Mouse (Mus musculus) MEL (cell line): ENCODE data around the gene Rab37. TPM values are rescaled to one million over a fixed set of nuclear protein-coding genes. Genes with fewer than 3 reads are reported as not detected.
A peak's percentile ranks its signal among the peaks of the same experiment; 100 is the strongest.

Experiments used
- DNase-seq: peaks from one replicate; pipeline ENCODE4 v3.0.0; 2011; ENCODE audit warnings: low read depth, low spot score
- H3K27ac ChIP-seq: 2 replicates; pipeline ENCODE4 v1.5.1; 2012; ENCODE audit warnings: low read depth, mild to moderate bottlenecking, control low read depth, low read length, moderate library complexity; ENCODE audit not compliant: control insufficient read depth
- H3K27me3 ChIP-seq, 2 experiments: fragments of 150-350 bp in 1 of 2; sonication (generic) in 1 of 2; 2 replicates each; pipeline ENCODE4 v1.6.1; 2012; ENCODE audit warnings: low read length in 2 of 2, mild to moderate bottlenecking in 2 of 2, improper control_type of control experiment in 1 of 2, moderate library complexity in 1 of 2; ENCODE audit not compliant: insufficient read depth in 2 of 2, control insufficient read depth in 1 of 2
- H3K36me3 ChIP-seq, 2 experiments: 2 replicates each; pipeline ENCODE4 v1.6.1; 2012 to 2014; ENCODE audit warnings: low read length in 2 of 2, improper control_type of control experiment in 1 of 2, inconsistent platforms in 1 of 2, mild to moderate bottlenecking in 1 of 2; ENCODE audit not compliant: insufficient read depth in 2 of 2, control insufficient read depth in 1 of 2
- H3K4me1 ChIP-seq, 2 experiments: fragments of 150-350 bp in 1 of 2; sonication (generic) in 1 of 2; 2 replicates each; pipeline ENCODE4 v1.6.1; 2012; ENCODE audit warnings: low read length in 2 of 2, improper control_type of control experiment in 1 of 2, mild to moderate bottlenecking in 1 of 2; ENCODE audit not compliant: insufficient read depth in 2 of 2, control insufficient read depth in 1 of 2
- H3K4me3 ChIP-seq, 2 experiments: fragments of 150-350 bp in 1 of 2; sonication (generic) in 1 of 2; 2 replicates each; pipeline ENCODE4 v1.5.1; 2012; ENCODE audit warnings: low read depth in 2 of 2, low read length in 2 of 2, mild to moderate bottlenecking in 2 of 2, moderate library complexity in 2 of 2, control low read depth in 1 of 2, improper control_type of control experiment in 1 of 2; ENCODE audit not compliant: control insufficient read depth in 1 of 2, insufficient read depth in 1 of 2
- H3K79me2 ChIP-seq: 2 replicates; pipeline ENCODE4 v1.6.1; 2012; ENCODE audit warnings: mild to moderate bottlenecking, low read length, moderate library complexity; ENCODE audit not compliant: control insufficient read depth, poor library complexity, insufficient read depth
- H3K9ac ChIP-seq: 2 replicates; pipeline ENCODE4 v1.6.1; 2012; ENCODE audit warnings: low read depth, mild to moderate bottlenecking, control low read depth, low read length, moderate library complexity; ENCODE audit not compliant: control insufficient read depth, poor library complexity, severe bottlenecking
- H3K9me3 ChIP-seq: fragments of 150-350 bp; sonication (generic); replicated peaks from 2 replicates; pipeline ENCODE4 v1.6.1; 2012; ENCODE audit warnings: mild to moderate bottlenecking, low read length, improper control_type of control experiment, moderate library complexity; ENCODE audit not compliant: insufficient read depth
- BHLHE40 ChIP-seq: IDR thresholded peaks from 2 replicates; pipeline ENCODE4 v1.6.1; 2012; ENCODE audit warnings: low read depth, mild to moderate bottlenecking, inconsistent platforms, low read length, improper control_type of control experiment, borderline replicate concordance
- CHD1 ChIP-seq: IDR thresholded peaks from 2 replicates; pipeline ENCODE4 v1.6.1; 2012; ENCODE audit warnings: low read depth, mild to moderate bottlenecking, inconsistent platforms, low read length, improper control_type of control experiment
- CTCF ChIP-seq, 3 experiments: IDR thresholded peaks in 2 of 3; conservative IDR thresholded peaks in 1 of 3; 2 replicates each; pipeline ENCODE4 v1.5.1; 2011 to 2012; ENCODE audit warnings: low read length in 3 of 3, low read depth in 2 of 3, mild to moderate bottlenecking in 2 of 3, improper control_type of control experiment in 1 of 3, inconsistent platforms in 1 of 3, mixed read lengths in 1 of 3, moderate library complexity in 1 of 3; ENCODE audit not compliant: control insufficient read depth in 1 of 3, insufficient read depth in 1 of 3, poor library complexity in 1 of 3, severe bottlenecking in 1 of 3
- E2F4 ChIP-seq: IDR thresholded peaks from 2 replicates; pipeline ENCODE4 v1.6.1; 2011; ENCODE audit warnings: low read depth, low read length, improper control_type of control experiment, borderline replicate concordance
- ELF1 ChIP-seq: IDR thresholded peaks from 2 replicates; pipeline ENCODE4 v1.6.1; 2014; ENCODE audit warnings: low read depth, mild to moderate bottlenecking, inconsistent platforms, low read length, improper control_type of control experiment, moderate library complexity
- EP300 ChIP-seq, 2 experiments: IDR thresholded peaks; 2 replicates each; pipeline ENCODE4 v1.6.1; 2011; ENCODE audit warnings: improper control_type of control experiment in 2 of 2, low read length in 2 of 2, low read depth in 1 of 2, mild to moderate bottlenecking in 1 of 2
- ETS1 ChIP-seq: IDR thresholded peaks from 2 replicates; pipeline ENCODE4 v1.6.1; 2012; ENCODE audit warnings: low read depth, mild to moderate bottlenecking, inconsistent platforms, low read length, improper control_type of control experiment, moderate library complexity
- GABPA ChIP-seq: IDR thresholded peaks from 2 replicates; pipeline ENCODE4 v1.6.1; 2012; ENCODE audit warnings: low read depth, mild to moderate bottlenecking, inconsistent platforms, low read length, improper control_type of control experiment, moderate library complexity
- GATA1 ChIP-seq: IDR thresholded peaks from 2 replicates; pipeline ENCODE4 v1.6.1; 2011; ENCODE audit warnings: low read depth, low read length, improper control_type of control experiment
- HCFC1 ChIP-seq: IDR thresholded peaks from 2 replicates; pipeline ENCODE4 v1.6.1; 2012; ENCODE audit warnings: low read depth, mild to moderate bottlenecking, inconsistent platforms, low read length, improper control_type of control experiment, moderate library complexity
- JUND ChIP-seq: IDR thresholded peaks from 2 replicates; pipeline ENCODE4 v1.6.1; 2011; ENCODE audit warnings: low read depth, mild to moderate bottlenecking, improper control_type of control experiment, low read length
- MAFK ChIP-seq: IDR thresholded peaks from 2 replicates; pipeline ENCODE4 v1.6.1; 2011; ENCODE audit warnings: low read depth, mild to moderate bottlenecking, low read length, improper control_type of control experiment, borderline replicate concordance
- MAZ ChIP-seq: IDR thresholded peaks from 2 replicates; pipeline ENCODE4 v1.6.1; 2012; ENCODE audit warnings: low read depth, mild to moderate bottlenecking, inconsistent platforms, low read length, improper control_type of control experiment
- MEF2A ChIP-seq: IDR thresholded peaks from 2 replicates; pipeline ENCODE4 v1.6.1; 2014; ENCODE audit warnings: low read depth, mild to moderate bottlenecking, inconsistent platforms, low read length, improper control_type of control experiment; ENCODE audit not compliant: poor library complexity, insufficient replicate concordance, severe bottlenecking; ENCODE audit errors: extremely low read depth
- MXI1 ChIP-seq: IDR thresholded peaks from 2 replicates; pipeline ENCODE4 v1.6.1; 2011; ENCODE audit warnings: mild to moderate bottlenecking, low read depth, low read length, improper control_type of control experiment
- MYB ChIP-seq: IDR thresholded peaks from 2 replicates; pipeline ENCODE4 v1.6.1; 2011; ENCODE audit warnings: mild to moderate bottlenecking, low read depth, low read length, improper control_type of control experiment
- MYC ChIP-seq: IDR thresholded peaks from 2 replicates; pipeline ENCODE4 v1.6.1; 2011; ENCODE audit warnings: low read depth, mild to moderate bottlenecking, low read length, improper control_type of control experiment, moderate library complexity
- NELFE ChIP-seq: IDR thresholded peaks from 2 replicates; pipeline ENCODE4 v1.6.1; 2011; ENCODE audit warnings: low read depth, low read length, improper control_type of control experiment
- POLR2A ChIP-seq, 2 experiments: IDR thresholded peaks; 2 replicates each; pipeline ENCODE4 v1.6.1; 2011 to 2012; ENCODE audit warnings: low read length in 2 of 2, mild to moderate bottlenecking in 2 of 2, control low read depth in 1 of 2, improper control_type of control experiment in 1 of 2, low read depth in 1 of 2, moderate library complexity in 1 of 2; ENCODE audit not compliant: control insufficient read depth in 1 of 2, insufficient read depth in 1 of 2, poor library complexity in 1 of 2
- POLR2AphosphoS2 ChIP-seq: IDR thresholded peaks from 2 replicates; pipeline ENCODE4 v1.6.1; 2011; ENCODE audit warnings: low read length, improper control_type of control experiment
- POLR2AphosphoS5 ChIP-seq: IDR thresholded peaks from 2 replicates; pipeline ENCODE4 v1.6.1; 2012; ENCODE audit warnings: low read depth, borderline replicate concordance, mild to moderate bottlenecking, inconsistent platforms, low read length, moderate library complexity, mixed read lengths
- RAD21 ChIP-seq: IDR thresholded peaks from 2 replicates; pipeline ENCODE4 v1.6.1; 2011; ENCODE audit warnings: mild to moderate bottlenecking, low read depth, low read length, improper control_type of control experiment
- RCOR1 ChIP-seq: IDR thresholded peaks from 2 replicates; pipeline ENCODE4 v1.6.1; 2012; ENCODE audit warnings: low read depth, mild to moderate bottlenecking, inconsistent platforms, low read length, improper control_type of control experiment
- SIN3A ChIP-seq: IDR thresholded peaks from 2 replicates; pipeline ENCODE4 v1.6.1; 2012; ENCODE audit warnings: low read length, improper control_type of control experiment, inconsistent platforms
- SMC3 ChIP-seq: IDR thresholded peaks from 2 replicates; pipeline ENCODE4 v1.6.1; 2011; ENCODE audit warnings: low read depth, low read length, improper control_type of control experiment
- TAL1 ChIP-seq: IDR thresholded peaks from 2 replicates; pipeline ENCODE4 v1.6.1; 2012; ENCODE audit warnings: mild to moderate bottlenecking, inconsistent platforms, low read length, moderate library complexity, mixed read lengths
- TCF12 ChIP-seq: IDR thresholded peaks from 2 replicates; pipeline ENCODE4 v1.6.1; 2014; ENCODE audit warnings: low read depth, mild to moderate bottlenecking, inconsistent platforms, low read length, improper control_type of control experiment, moderate library complexity
- UBTF ChIP-seq: IDR thresholded peaks from 2 replicates; pipeline ENCODE4 v1.6.1; 2012; ENCODE audit warnings: low read depth, mild to moderate bottlenecking, inconsistent platforms, low read length, improper control_type of control experiment, moderate library complexity, borderline replicate concordance; ENCODE audit not compliant: insufficient read depth
- USF1 ChIP-seq: IDR thresholded peaks from 2 replicates; pipeline ENCODE4 v1.6.1; 2014; ENCODE audit warnings: low read depth, mild to moderate bottlenecking, inconsistent platforms, low read length, improper control_type of control experiment, moderate library complexity
- ZC3H11A ChIP-seq: IDR thresholded peaks from 2 replicates; pipeline ENCODE4 v1.6.1; 2012; ENCODE audit warnings: low read depth, mild to moderate bottlenecking, inconsistent platforms, low read length, improper control_type of control experiment
- ZMIZ1 ChIP-seq: IDR thresholded peaks from 2 replicates; pipeline ENCODE4 v1.6.1; 2012; ENCODE audit warnings: low read depth, mild to moderate bottlenecking, inconsistent platforms, low read length, improper control_type of control experiment, moderate library complexity
- ZNF384 ChIP-seq: IDR thresholded peaks from 2 replicates; pipeline ENCODE4 v1.6.1; 2012; ENCODE audit warnings: low read depth, mild to moderate bottlenecking, inconsistent platforms, low read length, improper control_type of control experiment
- polyA plus RNA-seq, 2 experiments: library from polyadenylated mRNA; stranded (reverse) in 1 of 2; unstranded in 1 of 2; fragments of >175 nt in 1 of 2; fragments of >200 nt in 1 of 2; gene quantifications; 2 replicates each; pipeline versions ENCODE4 v1.2.1 to v1.2.4; 2012; ENCODE audit warnings: low replicate concordance in 2 of 2, low read depth in 1 of 2; ENCODE audit not compliant: insufficient read length in 2 of 2, insufficient read depth in 1 of 2, missing spikeins in 1 of 2
- total RNA-seq: library from RNA; depleted of rRNA; stranded (reverse); fragments of 300-350 nt; gene quantifications from 2 replicates; pipeline ENCODE4 v1.2.3, GENCODE M21; 2012

Rab37 gene
- total and polyA plus RNA-seq, 3 experiments, result 14.6 to 20.6 TPM; not detected in 1

DNA sequence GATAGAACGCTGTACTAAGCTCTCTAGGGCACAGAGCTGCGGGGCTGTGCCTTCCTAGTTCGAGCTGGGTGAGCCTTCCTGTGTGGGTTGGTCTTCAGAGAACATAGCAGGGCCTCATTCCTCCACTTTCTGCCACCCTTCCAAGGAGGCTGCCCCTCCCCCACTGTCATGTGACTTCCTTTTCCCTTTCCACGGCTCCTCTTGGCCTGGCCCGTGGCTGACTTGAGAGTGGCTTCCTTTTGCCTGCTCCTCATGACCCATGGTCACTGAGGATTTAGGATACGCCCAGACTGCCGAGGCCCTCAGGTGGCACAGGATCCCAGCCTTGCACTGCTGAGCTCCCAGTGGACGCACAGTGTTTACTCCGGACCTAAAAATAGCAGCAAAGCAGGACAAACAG lies 100.9 kb downstream of the Rab37 start (continued):
- TF ChIP-seq SMC3, result no peak
- TF ChIP-seq ETS1, result peak; percentile 41; the same call in 1 of the 2 replicates
- no peak for TF ChIP-seq TCF12
- TF ChIP-seq ZC3H11A, result no peak
- TF ChIP-seq NELFE, result no peak
- TF ChIP-seq USF1, result peak; percentile 96
- TF ChIP-seq E2F4, result no peak
- TF ChIP-seq POLR2A (IDR thresholded peaks at IDR 0.05; ENCODE audit: control insufficient read depth in 1 of 2, insufficient read depth in 1 of 2, low read depth in 1 of 2, low read length in 2 of 2, poor library complexity in 1 of 2), result no peak
- no peak for TF ChIP-seq CHD1
- no peak for TF ChIP-seq JUND
- no peak for TF ChIP-seq ZNF384
- TF ChIP-seq MYC, result peak; percentile 29; the same call in 1 of the 2 replicates
- no peak for TF ChIP-seq MAFK
- TF ChIP-seq RCOR1, result no peak
- TF ChIP-seq EP300 (IDR thresholded peaks at IDR 0.05; ENCODE audit: low read depth in 1 of 2, low read length in 2 of 2), result peak in 1 of 2 experiments; percentile 50; a peak in 1 of 4 replicates
- TF ChIP-seq SIN3A, result peak; percentile 41; the same call in 1 of the 2 replicates

- peaks cover 6 to 68% of the 10 kb centered on the region in 2 experiments for H3K36me3 ChIP-seq
- peaks cover 18% of the 10 kb centered on the region; the same call in 1 of the 2 replicates for H3K79me2 ChIP-seq
- DNase-seq, result peak; percentile 49
- H3K27me3 ChIP-seq, result no peaks in the 10 kb centered on the region
- TF ChIP-seq JUND (no peak), RAD21 (no peak), ZNF384 (no peak), E2F4 (no peak), NELFE (no peak), ZC3H11A (0 out of 2 replicates have a peak, but pooled peaks have one; percentile 6), GATA1 (peak; percentile 97), POLR2A (IDR thresholded peaks at IDR 0.05; ENCODE audit: control insufficient read depth in 1 of 2, insufficient read depth in 1 of 2, low read depth in 1 of 2, low read length in 2 of 2, poor library complexity in 1 of 2) (peak in 1 of 2 experiments; percentile 40; a peak in 1 of 4 replicates), CTCF (IDR thresholded peaks at IDR 0.05 in 2 of 3, conservative IDR thresholded peaks at IDR 0.05 in 1 of 3; ENCODE audit: control insufficient read depth in 1 of 3, insufficient read depth in 1 of 3, low read depth in 2 of 3, low read length in 3 of 3, poor library complexity in 1 of 3, severe bottlenecking in 1 of 3) (no peak), POLR2AphosphoS5 (no peak), TCF12 (peak; percentile 87), MXI1 (no peak), TAL1 (0 out of 2 replicates have a peak, but pooled peaks have one; percentile 30), GABPA (no peak), MAZ (peak; percentile 59; the same call in 1 of the 2 replicates), ELF1 (no peak), POLR2AphosphoS2 (no peak), SIN3A (peak; percentile 78), BHLHE40 (no peak), UBTF (no peak), HCFC1 (no peak), MAFK (peak; percentile 24; the same call in 1 of the 2 replicates), ETS1 (peak; percentile 85), EP300 (IDR thresholded peaks at IDR 0.05; ENCODE audit: low read depth in 1 of 2, low read length in 2 of 2) (peak; percentile 85 to 96), RCOR1 (peak; percentile 57; the same call in 1 of the 2 replicates), MYB (peak; percentile 84), MEF2A (0 out of 2 replicates have a peak, but pooled peaks have one; percentile 42), SMC3 (no peak), ZMIZ1 (no peak)
- H3K27ac ChIP-seq, result peak overlapping the region; percentile 94
- H3K9me3 ChIP-seq, result no peaks in the 10 kb centered on the region
- no peak overlapping the region for H3K4me3 ChIP-seq
- H3K9ac ChIP-seq, result peak overlapping the region; percentile 55
- H3K4me1 ChIP-seq, result peaks cover 52 to 63% of the 10 kb centered on the region in 2 experiments
Measured at GRCm38 (mm10) chr11:115194693-115195092, 103.5 kb downstream of the Rab37 start.
